Comparison of ENCODE assay signal across 22 mouse cellular contexts in the genomic region with DNA sequence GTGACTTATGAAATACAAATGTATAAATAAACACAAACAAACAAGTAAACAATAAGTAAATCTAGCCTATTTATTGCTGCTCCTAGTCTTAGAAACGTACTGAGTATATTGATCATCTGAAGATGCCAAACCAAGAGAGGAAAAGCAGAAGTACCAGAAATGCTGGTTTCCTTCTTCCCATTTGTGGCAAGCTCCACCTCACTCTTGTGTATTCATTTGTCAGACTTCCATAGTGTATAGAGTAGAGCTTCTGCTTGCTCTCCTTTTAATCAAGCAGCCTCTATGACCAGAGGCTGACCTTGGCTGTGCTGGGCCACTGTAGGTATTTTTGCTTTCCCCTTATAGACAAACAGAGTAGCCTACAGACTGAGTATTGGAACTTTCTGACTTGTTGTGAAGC. TPM values are rescaled to one million over a fixed set of nuclear protein-coding genes. Genes with fewer than 3 reads are reported as not detected.
A peak's percentile ranks its signal among the peaks of the same experiment; 100 is the strongest.
DNase-seq lines count a peak whose midpoint lies in the region; ATAC-seq and TF ChIP-seq lines count a peak whose summit lies in the region.
"Had no signal": no experiment of that assay in that cellular context is flagged by ENCODE, and none has a peak within 500 bp of the region (broad histone marks: within the 10 kb centered on the region; RNA-seq: fewer than 3 reads in every experiment).

No protein-coding gene starts in this region.

- H3K36me3 ChIP-seq in splenic B cell, adult 2 months (ENCODE audit: control insufficient read depth, insufficient read depth, low read length, poor library complexity, severe bottlenecking): 0 out of 2 replicates have a peak, but pooled peaks cover 3% of the 10 kb centered on the region
- no peaks in the 10 kb centered on the region for H3K36me3 ChIP-seq in stomach, postnatal 0 days (ENCODE audit: control insufficient read depth, insufficient read depth, low read length)
- H3K36me3 ChIP-seq: hindbrain, embryonic 15.5 days had no signal

- no peaks in the 10 kb centered on the region for H3K27me3 ChIP-seq in splenic B cell, adult 2 months (ENCODE audit: control insufficient read depth, insufficient read depth, low read length, poor library complexity, severe bottlenecking)
- H3K27me3 ChIP-seq in stomach, postnatal 0 days (ENCODE audit: control insufficient read depth, insufficient read depth, low read length): no peaks in the 10 kb centered on the region
- H3K27me3 ChIP-seq: heart, embryonic 13.5 days; hindbrain, embryonic 15.5 days had no signal

- H3K9me3 ChIP-seq in stomach, postnatal 0 days (ENCODE audit: control insufficient read depth, low read length): no peaks in the 10 kb centered on the region
- H3K9me3 ChIP-seq: heart, embryonic 10.5 days; heart, embryonic 13.5 days; hindbrain, embryonic 15.5 days had no signal

- peak; percentile 27 for DNase-seq in splenic B cell, adult 2 months (ENCODE audit: low read depth, low spot score)
- no peak for DNase-seq in kidney, postnatal 25 days
- DNase-seq in spleen, postnatal 36 days (ENCODE audit: low spot score in 2 of 2): no peak
- DNase-seq in stomach, postnatal 0 days (ENCODE audit: low spot score): no peak
- DNase-seq: adrenal gland, postnatal 10 days; adrenal gland, postnatal 36 days; cerebellum, adult 11 months; cerebellum, adult 8-10 months; cerebellum, postnatal 10 days; cerebellum, postnatal 36 days; forebrain, postnatal 0 days; gastrocnemius, postnatal 25 days; heart, adult 2 months; heart, postnatal 14 days had no signal

- no peak overlapping the region for H3K4me3 ChIP-seq in bone marrow macrophage, adult 2 months (ENCODE audit: insufficient read depth, low read length)
- no peak overlapping the region for H3K4me3 ChIP-seq in stomach, postnatal 0 days (ENCODE audit: low read depth, low read length)
- H3K4me3 ChIP-seq: heart, adult 2 months; heart, embryonic 10.5 days; heart, embryonic 13.5 days; hindbrain, embryonic 15.5 days had no signal

- H3K27ac ChIP-seq in bone marrow macrophage, adult 2 months (ENCODE audit: insufficient read depth, low read depth, low read length): peak overlapping the region; percentile 44
- no peak overlapping the region for H3K27ac ChIP-seq in stomach, postnatal 0 days (replicated peaks)
- H3K27ac ChIP-seq: heart, adult 2 months; heart, embryonic 10.5 days; heart, embryonic 13.5 days; hindbrain, embryonic 15.5 days had no signal

- H3K4me2 ChIP-seq in stomach, postnatal 0 days (replicated peaks; ENCODE audit: low read depth): no peak overlapping the region
- H3K4me2 ChIP-seq: heart, embryonic 13.5 days; hindbrain, embryonic 15.5 days had no signal

- TF ChIP-seq EP300 in stomach, postnatal 0 days (optimal IDR thresholded peaks at IDR 0.05): no peak

- H3K4me1 ChIP-seq in bone marrow macrophage, adult 2 months (ENCODE audit: control insufficient read depth, insufficient read depth, low read length): peaks cover 37% of the 10 kb centered on the region
- H3K4me1 ChIP-seq in stomach, postnatal 0 days (replicated peaks; ENCODE audit: control insufficient read depth, insufficient read depth): no peaks in the 10 kb centered on the region
- H3K4me1 ChIP-seq: heart, embryonic 10.5 days; hindbrain, embryonic 15.5 days had no signal

- no peak for TF ChIP-seq CTCF in bone marrow macrophage, adult 2 months (IDR thresholded peaks at IDR 0.05; ENCODE audit: low read depth, low read length)
- TF ChIP-seq CTCF in stomach, postnatal 0 days (IDR thresholded peaks at IDR 0.05; ENCODE audit: low read depth): no peak

- H3K9ac ChIP-seq in stomach, postnatal 0 days (ENCODE audit: low read length): no peak overlapping the region
- H3K9ac ChIP-seq: forebrain, postnatal 0 days; heart, embryonic 13.5 days; hindbrain, embryonic 15.5 days had no signal

- ATAC-seq in granulocyte monocyte progenitor cell, adult 5-6 weeks (replicated peaks; ENCODE audit: poor library complexity, severe bottlenecking): peak; percentile 84
- peak; percentile 42 for ATAC-seq in megakaryocyte progenitor cell, adult 5-6 weeks (replicated peaks; ENCODE audit: poor library complexity)
- ATAC-seq in stomach, postnatal 0 days (ENCODE audit: low FRiP score, low TSS enrichment): no peak
- ATAC-seq: activated CD4-positive, CD25-positive, alpha-beta regulatory T cell, adult 4 months; forebrain, embryonic 14.5 days; forebrain, postnatal 0 days had no signal

- WGBS in stomach, postnatal 0 days: 67% methylated on average over 1 of the region's 1 CpGs

- TF ChIP-seq POLR2A in bone marrow macrophage, adult 2 months (IDR thresholded peaks at IDR 0.05; ENCODE audit: borderline replicate concordance, low read depth, low read length): no peak

RNA-seq across cellular contexts. Expression of a gene that starts 21.5 kb away (rescaled TPM):
- polyA plus RNA-seq in bone marrow macrophage, adult 2 months (2012; ENCODE audit: insufficient read depth, insufficient read length, missing spikeins): 426 and 464 TPM in 2 replicates
- 206 and 211 TPM in 2 replicates for total RNA-seq in granulocyte monocyte progenitor cell, adult 5-6 weeks (2014; fragmentation: Nextera tagmentation)
- total RNA-seq in granulocyte monocyte progenitor cell, adult 5-6 weeks (2017): 97.2 and 97.8 TPM in 2 replicates
- 255 and 258 TPM in 2 replicates for total RNA-seq in megakaryocyte progenitor cell, adult 5-6 weeks (2015)
- 86.4 and 103 TPM in 2 replicates for total RNA-seq in megakaryocyte progenitor cell, adult 5-6 weeks (2017)
- 32.9 and 34.9 TPM in 2 replicates for polyA plus RNA-seq in stomach, postnatal 0 days (2015; fragmentation: Nextera tagmentation; extraction: Ambion mirVana)
